Mouse (Mus musculus) forebrain, postnatal 0 days (tissue): Measurements from ENCODE around the gene Mylk. TPM values are rescaled to one million over a fixed set of nuclear protein-coding genes. Genes with fewer than 3 reads are reported as not detected.

ENCODE experiments used
- ATAC-seq: fragments of 200-750 bp; cut with Nextera tagmentation; 2 replicates; pipeline ENCODE4 v1.8.0; 2017; ENCODE audit warnings: mild to moderate bottlenecking, moderate library complexity
- DNase-seq: peaks from one replicate; pipeline ENCODE4 v3.0.0-alpha.2; 2015
- H3K27ac ChIP-seq: fragments of 300-500 bp; sonication (generic); 2 replicates; pipeline ENCODE4 v1.5.1; 2014; ENCODE audit warnings: low read depth, mild to moderate bottlenecking, antibody characterized with exemption, low read length, moderate library complexity, mixed read lengths
- H3K27me3 ChIP-seq: fragments of 300-500 bp; sonication (generic); 2 replicates; pipeline ENCODE4 v1.6.1; 2014; ENCODE audit warnings: mild to moderate bottlenecking, low read length, mixed read lengths; ENCODE audit not compliant: insufficient read depth
- H3K36me3 ChIP-seq: fragments of 300-500 bp; sonication (generic); 2 replicates; pipeline ENCODE4 v1.6.1; 2014; ENCODE audit warnings: mild to moderate bottlenecking, moderate library complexity; ENCODE audit not compliant: insufficient read depth
- H3K4me1 ChIP-seq: fragments of 300-500 bp; sonication (generic); 2 replicates; pipeline ENCODE4 v1.6.1; 2014; ENCODE audit warnings: antibody characterized with exemption; ENCODE audit not compliant: insufficient read depth
- H3K4me2 ChIP-seq: fragments of 300-500 bp; sonication (generic); 2 replicates; pipeline ENCODE4 v1.6.1; 2014; ENCODE audit warnings: low read depth, mild to moderate bottlenecking, moderate library complexity
- H3K4me3 ChIP-seq: fragments of 300-500 bp; sonication (generic); 2 replicates; pipeline ENCODE4 v1.5.1; 2014; ENCODE audit warnings: low read depth, low read length, mixed read lengths
- H3K9ac ChIP-seq: fragments of 300-500 bp; sonication (generic); 2 replicates; pipeline ENCODE4 v1.6.1; 2014; ENCODE audit warnings: mild to moderate bottlenecking
- H3K9me3 ChIP-seq: fragments of 300-500 bp; sonication (generic); 2 replicates; pipeline ENCODE4 v1.6.1; 2016; ENCODE audit warnings: low read length
- CTCF ChIP-seq: sonication (generic); IDR thresholded peaks from 2 replicates; pipeline ENCODE4 v1.5.1; 2016; ENCODE audit warnings: antibody characterized with exemption, control low read depth, low read depth
- WGBS: fragments of 180-500 bp; shearing (Covaris S2); extraction: QIAGEN DNeasy Blood & Tissue Kit; methylation state at CpG from one replicate; pipeline ENCODE4 v1.1.7; 2014; 5-methylcytosine and 5-hydroxymethylcytosine counted together
- polyA plus RNA-seq: library from polyadenylated mRNA; unstranded; fragments of >200 nt; fragmentation: Nextera tagmentation; extraction: Ambion mirVana; gene quantifications from 2 replicates; pipeline ENCODE4 v1.2.1, GENCODE M21; 2015
- total RNA-seq: library from RNA; depleted of rRNA; stranded (reverse); fragments of >200 nt; gene quantifications from 2 replicates; pipeline ENCODE4 v1.2.3, GENCODE M21; 2014

The Mylk gene
- total and polyA plus RNA-seq, 2 experiments from 2014 or later: 2.9 to 11.2 TPM

GRCm38 (mm10) chr16:34930110-34930509 lies 185.1 kb downstream of the Mylk start:
- Histone ChIP-seq H3K9ac (no peak overlapping the region), H3K4me1 (no peaks in the 10 kb centered on the region), H3K27ac (no peak overlapping the region), H3K36me3 (no peaks in the 10 kb centered on the region), H3K4me3 (no peak overlapping the region), H3K9me3 (no peaks in the 10 kb centered on the region), H3K27me3 (no peaks in the 10 kb centered on the region), H3K4me2 (no peak overlapping the region)
- ATAC-seq: no peak
- no peak for DNase-seq
- TF ChIP-seq CTCF: no peak
- 79% methylated on average over 7 of the region's 7 CpGs for WGBS

- H3K9me3 ChIP-seq: no peaks in the 10 kb centered on the region
- H3K27me3 ChIP-seq: no peaks in the 10 kb centered on the region
- H3K4me3 ChIP-seq: no peak overlapping the region
- no peak for TF ChIP-seq CTCF
- H3K4me1 ChIP-seq: no peaks in the 10 kb centered on the region
- no peak overlapping the region for H3K9ac ChIP-seq
- H3K4me2 ChIP-seq: no peak overlapping the region
- 81% methylated on average over 2 of the region's 2 CpGs for WGBS
- ATAC-seq: no peak
- H3K27ac ChIP-seq: no peak overlapping the region
- no peak for DNase-seq
- H3K36me3 ChIP-seq: no peaks in the 10 kb centered on the region
Observed at GRCm38 (mm10) chr16:34931306-34931705, 186.3 kb downstream of the Mylk start.

- no peak for DNase-seq
- no peak overlapping the region for H3K4me2 ChIP-seq
- no peak overlapping the region for H3K9ac ChIP-seq
- no peak for ATAC-seq
- 84% methylated on average over 4 of the region's 4 CpGs for WGBS
- no peak overlapping the region for H3K27ac ChIP-seq
- H3K27me3 ChIP-seq: no peaks in the 10 kb centered on the region
- H3K4me3 ChIP-seq: no peak overlapping the region
- no peaks in the 10 kb centered on the region for H3K4me1 ChIP-seq
- no peak for TF ChIP-seq CTCF
- H3K36me3 ChIP-seq: no peaks in the 10 kb centered on the region
- H3K9me3 ChIP-seq: no peaks in the 10 kb centered on the region
Observed at GRCm38 (mm10) chr16:34933173-34933572, 188.2 kb downstream of the Mylk start.

GRCm38 (mm10) chr16:34934486-34934885 lies 189.5 kb downstream of the Mylk start:
- no peak for ATAC-seq
- H3K27ac ChIP-seq: no peak overlapping the region
- 47% methylated on average over 6 of the region's 6 CpGs for WGBS
- TF ChIP-seq CTCF: no peak
- no peaks in the 10 kb centered on the region for H3K9me3 ChIP-seq
- no peak overlapping the region for H3K4me3 ChIP-seq
- H3K4me1 ChIP-seq: no peaks in the 10 kb centered on the region
- H3K9ac ChIP-seq: no peak overlapping the region
- H3K27me3 ChIP-seq: no peaks in the 10 kb centered on the region
- no peaks in the 10 kb centered on the region for H3K36me3 ChIP-seq
- no peak overlapping the region for H3K4me2 ChIP-seq
- DNase-seq: no peak

GRCm38 (mm10) chr16:34935514-34936338 lies 190.7 kb downstream of the Mylk start:
- no peak for DNase-seq
- Histone ChIP-seq H3K27ac (no peak overlapping the region), H3K27me3 (no peaks in the 10 kb centered on the region), H3K9me3 (no peaks in the 10 kb centered on the region), H3K4me2 (no peak overlapping the region), H3K9ac (no peak overlapping the region), H3K4me1 (no peaks in the 10 kb centered on the region), H3K36me3 (no peaks in the 10 kb centered on the region), H3K4me3 (no peak overlapping the region)
- WGBS: 57% methylated on average over 9 of the region's 9 CpGs
- no peak for ATAC-seq
- no peak for TF ChIP-seq CTCF

GRCm38 (mm10) chr16:34936339-34936810 lies 191.4 kb downstream of the Mylk start:
- Histone ChIP-seq H3K27ac (no peak overlapping the region), H3K9me3 (no peaks in the 10 kb centered on the region), H3K9ac (no peak overlapping the region), H3K4me3 (no peak overlapping the region), H3K4me1 (no peaks in the 10 kb centered on the region), H3K27me3 (no peaks in the 10 kb centered on the region), H3K4me2 (no peak overlapping the region), H3K36me3 (no peaks in the 10 kb centered on the region)
- WGBS: 56% methylated on average over 9 of the region's 9 CpGs
- no peak for ATAC-seq
- no peak for TF ChIP-seq CTCF
- no peak for DNase-seq

GRCm38 (mm10) chr16:34937611-34938010 lies 192.6 kb downstream of the Mylk start:
- H3K9ac ChIP-seq: no peak overlapping the region
- no peaks in the 10 kb centered on the region for H3K27me3 ChIP-seq
- no peaks in the 10 kb centered on the region for H3K4me1 ChIP-seq
- H3K4me2 ChIP-seq: no peak overlapping the region
- TF ChIP-seq CTCF: no peak
- no peaks in the 10 kb centered on the region for H3K9me3 ChIP-seq
- H3K27ac ChIP-seq: no peak overlapping the region
- DNase-seq (no peak), ATAC-seq (0 out of 2 replicates have a peak, but pooled peaks have one; percentile 23)
- 66% methylated on average over 4 of the region's 4 CpGs for WGBS
- no peak overlapping the region for H3K4me3 ChIP-seq
- H3K36me3 ChIP-seq: no peaks in the 10 kb centered on the region
